Mouse (Mus musculus): ENCODE measurements around the gene Ndufc1. TPM values are rescaled to one million over a fixed set of nuclear protein-coding genes. Genes with fewer than 3 reads are reported as not detected.
A peak's percentile ranks its signal among the peaks of the same experiment; 100 is the strongest.

Ndufc1 gene
- total and polyA plus RNA-seq, 3 experiments = 115 to 207 TPM; not detected in 1

GRCm38 (mm10) chr3:51396219-51397068, 12.3 kb downstream of the Ndufc1 start, which contains the start of gene Mgarp:
Mgarp (minus strand) TSS chr3:51396738.
- Histone ChIP-seq H3K27me3 (ENCODE audit: control insufficient read depth in 1 of 2, insufficient read depth in 2 of 2, low read length in 2 of 2) (no peaks in the 10 kb centered on the region), H3K79me2 (ENCODE audit: control insufficient read depth, insufficient read depth, low read length, poor library complexity) (no peaks in the 10 kb centered on the region), H3K36me3 (ENCODE audit: control insufficient read depth in 1 of 2, insufficient read depth in 2 of 2, low read length in 2 of 2) (peaks cover 0 to 2% of the 10 kb centered on the region in 2 experiments; a peak in 1 of 4 replicates), H3K9me3 (replicated peaks; ENCODE audit: insufficient read depth, low read length) (no peaks in the 10 kb centered on the region), H3K27ac (ENCODE audit: control insufficient read depth, low read depth, low read length) (0 out of 2 replicates have a peak within 1 kb of the TSS, but pooled peaks have one; percentile 3), H3K4me1 (ENCODE audit: control insufficient read depth in 1 of 2, insufficient read depth in 2 of 2, low read length in 2 of 2) (peaks cover 0 to 3% of the 10 kb centered on the region in 2 experiments; a peak in 1 of 4 replicates), H3K4me3 (ENCODE audit: control insufficient read depth in 1 of 2, insufficient read depth in 1 of 2, low read depth in 2 of 2, low read length in 2 of 2) (peak within 1 kb of the TSS; percentile 66 to 94), H3K9ac (ENCODE audit: control insufficient read depth, low read depth, low read length, poor library complexity, severe bottlenecking) (peak within 1 kb of the TSS; percentile 55)
- peak; percentile 22; the same call in 1 of the 2 replicates for TF ChIP-seq NRF1 (IDR thresholded peaks at IDR 0.05; ENCODE audit: insufficient read depth, low read depth, low read length, poor library complexity, severe bottlenecking)
- no peak for TF ChIP-seq TCF12 (IDR thresholded peaks at IDR 0.05; ENCODE audit: low read depth, low read length)
- TF ChIP-seq MAX (IDR thresholded peaks at IDR 0.05; ENCODE audit: low read length) = peak; percentile 55; the same call in 1 of the 2 replicates
- 0 out of 2 replicates have a peak, but pooled peaks have one; percentile 10 for TF ChIP-seq ZC3H11A (IDR thresholded peaks at IDR 0.05; ENCODE audit: low read depth, low read length)
- peak; percentile 30; the same call in 1 of the 2 replicates for TF ChIP-seq HCFC1 (IDR thresholded peaks at IDR 0.05; ENCODE audit: low read depth, low read length)
- TF ChIP-seq CTCF (IDR thresholded peaks at IDR 0.05 in 2 of 3, conservative IDR thresholded peaks at IDR 0.05 in 1 of 3; ENCODE audit: control insufficient read depth in 1 of 3, insufficient read depth in 1 of 3, low read depth in 2 of 3, low read length in 3 of 3, poor library complexity in 1 of 3, severe bottlenecking in 1 of 3) = peak in 1 of 3 experiments; percentile 36; a peak in 2 of 6 replicates
- TF ChIP-seq RAD21 (IDR thresholded peaks at IDR 0.05; ENCODE audit: low read depth, low read length) = peak; percentile 27
- TF ChIP-seq TAL1 (IDR thresholded peaks at IDR 0.05; ENCODE audit: low read length) = no peak
- 0 out of 2 replicates have a peak, but pooled peaks have one; percentile 9 for TF ChIP-seq RCOR1 (IDR thresholded peaks at IDR 0.05; ENCODE audit: low read depth, low read length)
- peak; percentile 34 for TF ChIP-seq SMC3 (IDR thresholded peaks at IDR 0.05; ENCODE audit: low read depth, low read length)
- peak; percentile 34; the same call in 1 of the 2 replicates for TF ChIP-seq MYC (IDR thresholded peaks at IDR 0.05; ENCODE audit: low read depth, low read length)
- peak in 1 of 2 experiments; percentile 48; a peak in 1 of 4 replicates for TF ChIP-seq POLR2A (IDR thresholded peaks at IDR 0.05; ENCODE audit: control insufficient read depth in 1 of 2, insufficient read depth in 1 of 2, low read depth in 1 of 2, low read length in 2 of 2, poor library complexity in 1 of 2)
- peak; percentile 13; the same call in 1 of the 2 replicates for TF ChIP-seq SIN3A (IDR thresholded peaks at IDR 0.05; ENCODE audit: low read length)
- no peak for TF ChIP-seq KAT2A (conservative IDR thresholded peaks at IDR 0.05; ENCODE audit: low read depth, low read length)
- peak; percentile 15; the same call in 1 of the 2 replicates for TF ChIP-seq GATA1 (IDR thresholded peaks at IDR 0.05; ENCODE audit: low read depth, low read length)
- peak; percentile 53 for TF ChIP-seq NELFE (IDR thresholded peaks at IDR 0.05; ENCODE audit: low read depth, low read length)
- TF ChIP-seq POLR2AphosphoS5 (IDR thresholded peaks at IDR 0.05; ENCODE audit: borderline replicate concordance, low read depth, low read length) = no peak
- TF ChIP-seq TBP (IDR thresholded peaks at IDR 0.05; ENCODE audit: low read depth, low read length) = no peak
- peak; percentile 77 for TF ChIP-seq BHLHE40 (IDR thresholded peaks at IDR 0.05; ENCODE audit: borderline replicate concordance, low read depth, low read length)
- DNase-seq (ENCODE audit: low read depth, low spot score) = peak; percentile 91
